Mouse (Mus musculus): Measurements from ENCODE around the gene Cnn3. TPM values are rescaled to one million over a fixed set of nuclear protein-coding genes. Genes with fewer than 3 reads are reported as not detected.

Cnn3 gene
- polyA plus RNA-seq, 1 experiment: not detected

DNA sequence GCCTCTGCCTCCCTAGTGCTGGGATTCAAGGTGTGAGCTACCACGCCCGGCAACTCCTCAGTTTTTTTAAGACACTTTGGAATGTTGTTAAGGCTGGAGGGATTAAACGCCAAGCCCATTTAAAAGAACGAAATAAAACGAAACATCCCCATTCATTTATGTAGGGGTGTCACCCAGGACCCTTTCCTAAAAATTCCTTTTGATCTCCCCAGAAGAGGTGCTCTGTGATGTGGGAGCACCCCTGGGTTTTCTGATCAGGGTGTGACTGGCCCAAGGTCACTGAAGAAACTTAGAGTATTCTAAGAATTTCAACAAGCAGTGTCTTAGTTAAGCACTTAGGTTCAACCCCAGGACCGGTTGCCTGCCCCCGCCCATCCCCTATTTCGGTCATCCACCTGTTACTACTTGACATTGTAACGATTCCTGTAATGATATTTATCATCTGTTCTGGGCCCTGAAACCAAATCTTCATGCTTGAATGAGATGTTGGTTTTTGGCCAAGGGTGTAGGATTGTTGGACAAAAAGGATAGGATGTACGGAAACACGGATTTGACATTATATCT is 2.5 kb downstream of the Cnn3 start:
- Histone ChIP-seq H3K27ac (ENCODE audit: insufficient read depth, low read depth, low read length) (no peak overlapping the region), H3K4me3 (ENCODE audit: insufficient read depth, low read depth, low read length) (peak overlapping the region; percentile 30), H3K4me1 (ENCODE audit: control insufficient read depth, insufficient read depth, low read length) (peaks cover 12% of the 10 kb centered on the region)
- WGBS: 43% methylated on average over 11 of the region's 11 CpGs
- TF ChIP-seq CTCF (IDR thresholded peaks at IDR 0.05; ENCODE audit: insufficient read depth, low read depth, low read length) (no peak), POLR2A (IDR thresholded peaks at IDR 0.05; ENCODE audit: insufficient read depth, low read depth, low read length) (no peak)

DNA sequence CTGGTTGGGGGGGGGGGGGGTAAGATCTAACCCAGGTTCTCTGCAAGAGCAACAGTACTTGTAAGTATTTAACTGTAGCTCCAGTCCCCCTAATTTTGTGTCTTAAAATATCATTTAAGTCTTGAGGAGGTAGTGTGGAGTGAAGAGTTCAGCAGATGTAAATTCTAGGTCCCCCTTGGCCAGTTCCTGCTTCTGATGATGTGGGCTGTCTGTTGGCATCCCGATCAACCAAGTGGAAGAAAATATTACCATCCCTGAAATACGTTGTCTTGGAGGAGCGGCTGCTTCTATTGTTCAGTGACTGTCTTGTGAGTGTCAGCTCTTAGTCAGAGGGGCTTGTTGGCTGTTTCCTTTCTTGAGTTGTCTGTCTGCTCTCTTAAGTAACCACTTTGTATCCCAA is 3.2 kb downstream of the Cnn3 start:
- WGBS: 24% methylated on average over 3 of the region's 3 CpGs
- H3K4me1 ChIP-seq (ENCODE audit: control insufficient read depth, insufficient read depth, low read length): peaks cover 16% of the 10 kb centered on the region

DNA sequence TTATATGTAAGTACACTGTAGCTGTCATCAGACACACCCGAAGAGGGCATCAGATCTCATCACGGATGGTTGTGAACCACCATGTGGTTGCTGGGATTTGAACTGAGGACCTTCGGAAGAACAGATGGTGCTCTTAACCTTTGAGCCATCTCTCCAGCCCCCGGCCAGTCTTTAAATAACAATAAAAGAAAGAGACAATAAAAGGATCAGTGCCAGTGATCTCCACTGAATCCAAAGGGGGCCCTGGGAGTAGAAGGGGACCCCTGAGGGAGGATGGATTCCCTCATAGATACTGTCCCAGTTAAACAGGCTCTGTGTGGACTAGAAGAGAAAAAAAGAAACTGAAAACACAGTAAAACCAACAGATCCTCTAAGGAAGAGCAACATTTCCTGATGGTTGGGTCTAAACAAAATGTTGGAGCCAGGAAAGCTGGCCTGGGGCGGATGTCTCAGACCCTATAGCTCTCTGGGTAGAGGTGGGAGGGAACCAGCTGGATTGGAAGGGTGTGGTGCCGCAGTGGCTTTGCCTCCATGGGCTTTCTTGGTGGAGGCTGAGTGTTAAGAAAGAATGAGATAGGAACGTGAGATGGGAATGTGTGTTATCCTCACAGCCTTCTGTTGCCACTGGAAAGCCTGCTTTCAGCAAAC is 4.1 kb downstream of the Cnn3 start:
- no peak for TF ChIP-seq CTCF (IDR thresholded peaks at IDR 0.05; ENCODE audit: insufficient read depth, low read depth, low read length)
- TF ChIP-seq POLR2A (IDR thresholded peaks at IDR 0.05; ENCODE audit: insufficient read depth, low read depth, low read length): no peak
- no peak overlapping the region for H3K27ac ChIP-seq (ENCODE audit: insufficient read depth, low read depth, low read length)
- WGBS: 43% methylated on average over 7 of the region's 7 CpGs
- no peak overlapping the region for H3K4me3 ChIP-seq (ENCODE audit: insufficient read depth, low read depth, low read length)
- peaks cover 24% of the 10 kb centered on the region for H3K4me1 ChIP-seq (ENCODE audit: control insufficient read depth, insufficient read depth, low read length)

More for the DNA sequence above, 3.2 kb downstream of the Cnn3 start:
- Histone ChIP-seq H3K4me3 (ENCODE audit: insufficient read depth, low read depth, low read length) (peak overlapping the region; percentile 21; the same call in 1 of the 2 replicates), H3K27ac (ENCODE audit: insufficient read depth, low read depth, low read length) (no peak overlapping the region)
- TF ChIP-seq POLR2A (IDR thresholded peaks at IDR 0.05; ENCODE audit: insufficient read depth, low read depth, low read length) (no peak), CTCF (IDR thresholded peaks at IDR 0.05; ENCODE audit: insufficient read depth, low read depth, low read length) (no peak)

- 66% methylated on average over 6 of the region's 6 CpGs for WGBS
- H3K27ac ChIP-seq (ENCODE audit: insufficient read depth, low read depth, low read length): peak overlapping the region; percentile 11; the same call in 1 of the 2 replicates
- no peak overlapping the region for H3K4me3 ChIP-seq (ENCODE audit: insufficient read depth, low read depth, low read length)
- H3K4me1 ChIP-seq (ENCODE audit: control insufficient read depth, insufficient read depth, low read length): peaks cover 33% of the 10 kb centered on the region
- no peak for TF ChIP-seq CTCF (IDR thresholded peaks at IDR 0.05; ENCODE audit: insufficient read depth, low read depth, low read length)
- TF ChIP-seq POLR2A (IDR thresholded peaks at IDR 0.05; ENCODE audit: insufficient read depth, low read depth, low read length): no peak
Measured at GRCm38 (mm10) chr3:121433359-121433758, 7.1 kb downstream of the Cnn3 start.

DNA sequence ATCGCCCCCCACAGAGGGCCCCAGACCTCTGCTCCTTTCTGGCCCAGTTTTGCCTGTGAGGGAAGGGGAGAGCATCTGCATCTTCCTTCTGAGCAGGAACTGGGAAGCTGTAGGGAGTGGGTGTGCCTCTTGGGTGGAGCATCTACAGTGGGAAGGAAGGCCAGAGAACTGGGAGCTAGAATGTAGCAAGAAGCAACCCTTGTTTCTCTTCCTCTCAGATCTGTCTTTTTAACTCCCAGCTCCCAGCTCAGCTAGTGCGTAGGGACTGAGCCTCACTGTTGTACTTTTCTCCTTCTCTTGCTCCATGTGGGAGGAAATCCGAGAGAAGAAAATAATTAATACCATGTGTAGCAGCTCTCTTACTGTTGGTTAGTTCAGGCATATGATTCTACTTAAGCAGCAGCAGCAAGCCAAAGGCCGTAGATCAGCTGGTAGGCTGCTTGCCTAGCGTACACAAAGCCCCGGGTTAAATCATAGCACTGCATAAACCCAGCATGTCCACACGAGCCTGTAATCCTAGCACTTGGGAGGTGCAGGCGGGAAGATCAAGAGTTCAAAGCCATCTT is 7.8 kb downstream of the Cnn3 start:
- H3K4me3 ChIP-seq (ENCODE audit: insufficient read depth, low read depth, low read length): no peak overlapping the region
- TF ChIP-seq POLR2A (IDR thresholded peaks at IDR 0.05; ENCODE audit: insufficient read depth, low read depth, low read length) (no peak), CTCF (IDR thresholded peaks at IDR 0.05; ENCODE audit: insufficient read depth, low read depth, low read length) (no peak)
- H3K4me1 ChIP-seq (ENCODE audit: control insufficient read depth, insufficient read depth, low read length): peaks cover 36% of the 10 kb centered on the region
- WGBS: 25% methylated on average over 8 of the region's 8 CpGs
- peak overlapping the region; percentile 11 for H3K27ac ChIP-seq (ENCODE audit: insufficient read depth, low read depth, low read length)

GRCm38 (mm10) chr3:121435296-121435695 is 9.0 kb downstream of the Cnn3 start:
- 39% methylated on average over 5 of the region's 5 CpGs for WGBS
- H3K4me3 ChIP-seq (ENCODE audit: insufficient read depth, low read depth, low read length): no peak overlapping the region
- H3K4me1 ChIP-seq (ENCODE audit: control insufficient read depth, insufficient read depth, low read length): peaks cover 49% of the 10 kb centered on the region
- H3K27ac ChIP-seq (ENCODE audit: insufficient read depth, low read depth, low read length): 0 out of 2 replicates have a peak overlapping the region, but pooled peaks have one; percentile 16
- TF ChIP-seq CTCF (IDR thresholded peaks at IDR 0.05; ENCODE audit: insufficient read depth, low read depth, low read length) (no peak), POLR2A (IDR thresholded peaks at IDR 0.05; ENCODE audit: insufficient read depth, low read depth, low read length) (no peak)

- H3K27ac ChIP-seq (ENCODE audit: insufficient read depth, low read depth, low read length): no peak overlapping the region
- 47% methylated on average over 7 of the region's 7 CpGs for WGBS
- TF ChIP-seq POLR2A (IDR thresholded peaks at IDR 0.05; ENCODE audit: insufficient read depth, low read depth, low read length) (no peak), CTCF (IDR thresholded peaks at IDR 0.05; ENCODE audit: insufficient read depth, low read depth, low read length) (no peak)
- H3K4me3 ChIP-seq (ENCODE audit: insufficient read depth, low read depth, low read length): no peak overlapping the region
- H3K4me1 ChIP-seq (ENCODE audit: control insufficient read depth, insufficient read depth, low read length): peaks cover 52% of the 10 kb centered on the region
Measured at GRCm38 (mm10) chr3:121437070-121437469, 10.8 kb downstream of the Cnn3 start.

DNA sequence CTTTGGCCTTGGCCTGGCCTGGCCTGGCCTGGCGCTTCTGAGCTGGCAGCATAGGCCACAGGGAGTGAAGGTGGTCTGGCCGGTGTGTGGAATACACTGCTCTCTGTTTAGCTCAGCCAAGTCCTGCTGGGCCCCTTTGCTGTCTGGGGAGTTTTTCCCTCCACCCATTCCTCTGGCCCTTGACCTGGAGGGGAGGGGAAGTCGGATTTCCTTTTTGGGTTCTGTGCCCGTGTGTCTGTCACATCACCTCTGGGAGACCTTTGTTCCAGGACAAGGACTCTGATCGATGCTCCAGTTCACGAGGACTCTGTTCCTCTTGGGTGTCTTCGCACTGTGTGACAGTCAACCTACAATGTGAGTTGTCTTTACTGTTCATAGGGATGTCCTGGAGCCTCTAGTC is 11.7 kb downstream of the Cnn3 start:
- TF ChIP-seq POLR2A (IDR thresholded peaks at IDR 0.05; ENCODE audit: insufficient read depth, low read depth, low read length) (no peak), CTCF (IDR thresholded peaks at IDR 0.05; ENCODE audit: insufficient read depth, low read depth, low read length) (no peak)
- Histone ChIP-seq H3K4me1 (ENCODE audit: control insufficient read depth, insufficient read depth, low read length) (peaks cover 52% of the 10 kb centered on the region), H3K27ac (ENCODE audit: insufficient read depth, low read depth, low read length) (no peak overlapping the region), H3K4me3 (ENCODE audit: insufficient read depth, low read depth, low read length) (no peak overlapping the region)
- 61% methylated on average over 7 of the region's 7 CpGs for WGBS

DNA sequence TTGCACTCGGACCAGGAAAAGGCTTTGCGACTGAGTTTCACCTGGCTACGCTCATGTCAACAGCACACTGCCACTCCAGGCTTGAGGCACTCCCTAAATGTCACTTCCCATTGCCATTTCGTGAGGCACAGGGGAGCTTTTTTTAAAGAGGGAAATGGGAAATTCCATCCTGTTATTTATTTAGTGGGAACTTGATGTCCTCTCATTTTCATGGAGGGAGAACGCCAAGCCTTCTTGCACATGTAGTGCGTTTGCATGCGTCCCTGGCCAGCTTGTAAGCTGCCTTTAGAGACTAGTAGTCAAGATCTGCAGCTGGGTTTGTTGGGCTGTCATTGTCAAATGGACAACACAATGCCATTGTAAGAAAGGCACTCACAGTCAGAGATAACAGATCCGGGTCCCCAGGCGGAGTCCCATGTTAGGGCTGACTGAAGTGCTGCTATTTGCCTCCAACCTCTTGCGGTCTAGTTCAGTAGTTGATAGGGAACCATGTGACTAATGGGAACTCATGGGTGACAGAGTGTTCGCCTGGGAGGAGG is 13.4 kb downstream of the Cnn3 start:
- Histone ChIP-seq H3K4me3 (ENCODE audit: insufficient read depth, low read depth, low read length) (no peak overlapping the region), H3K4me1 (ENCODE audit: control insufficient read depth, insufficient read depth, low read length) (peaks cover 49% of the 10 kb centered on the region), H3K27ac (ENCODE audit: insufficient read depth, low read depth, low read length) (no peak overlapping the region)
- WGBS: 58% methylated on average over 11 of the region's 11 CpGs
- TF ChIP-seq POLR2A (IDR thresholded peaks at IDR 0.05; ENCODE audit: insufficient read depth, low read depth, low read length) (no peak), CTCF (IDR thresholded peaks at IDR 0.05; ENCODE audit: insufficient read depth, low read depth, low read length) (no peak)

Measured in olfactory bulb, adult 2 months (tissue).